Mouse (Mus musculus) forebrain, embryonic 11.5 days (tissue): Measurements from ENCODE around the gene Jazf1. TPM values are rescaled to one million over a fixed set of nuclear protein-coding genes. Genes with fewer than 3 reads are reported as not detected.
A peak's percentile ranks its signal among the peaks of the same experiment; 100 is the strongest.

Source experiments
- ATAC-seq: fragments of 200-750 bp; cut with Nextera tagmentation; replicated peaks from 2 replicates; pipeline ENCODE4 v1.8.0; 2017; ENCODE audit warnings: moderate TSS enrichment; ENCODE audit not compliant: low FRiP score
- DNase-seq: peaks from one replicate; pipeline ENCODE4 v3.0.0-alpha.2; 2017; ENCODE audit warnings: low spot score
- H3K27ac ChIP-seq: fragments of 300-500 bp; sonication (generic); 2 replicates; pipeline ENCODE4 v1.5.1; 2014; ENCODE audit warnings: low read depth, low read length
- H3K27me3 ChIP-seq: fragments of 300-500 bp; sonication (generic); 2 replicates; pipeline ENCODE4 v1.6.1; 2014; ENCODE audit warnings: mild to moderate bottlenecking, low read length, mixed read lengths; ENCODE audit not compliant: control insufficient read depth, insufficient read depth
- H3K36me3 ChIP-seq: fragments of 300-500 bp; sonication (generic); 2 replicates; pipeline ENCODE4 v1.6.1; 2014; ENCODE audit warnings: mild to moderate bottlenecking, low read length, moderate library complexity, mixed read lengths; ENCODE audit not compliant: control insufficient read depth, insufficient read depth
- H3K4me1 ChIP-seq: fragments of 300-500 bp; sonication (generic); replicated peaks from 2 replicates; pipeline ENCODE4 v1.6.1; 2014; ENCODE audit warnings: low read length, mixed read lengths; ENCODE audit not compliant: control insufficient read depth, insufficient read depth
- H3K4me2 ChIP-seq: fragments of 300-500 bp; sonication (generic); 2 replicates; pipeline ENCODE4 v1.6.1; 2014; ENCODE audit warnings: low read depth, mild to moderate bottlenecking, low read length, moderate library complexity, mixed read lengths; ENCODE audit not compliant: severe bottlenecking
- H3K4me3 ChIP-seq: fragments of 300-500 bp; sonication (generic); 2 replicates; pipeline ENCODE4 v1.5.1; 2014; ENCODE audit warnings: low read depth, low read length
- H3K9ac ChIP-seq: fragments of 300-500 bp; sonication (generic); 2 replicates; pipeline ENCODE4 v1.6.1; 2014; ENCODE audit warnings: low read length
- H3K9me3 ChIP-seq: fragments of 300-500 bp; sonication (generic); 2 replicates; pipeline ENCODE4 v1.6.1; 2016; ENCODE audit warnings: low read length, mixed read lengths; ENCODE audit not compliant: control insufficient read depth
- WGBS: fragments of 180-500 bp; shearing (Covaris S2); extraction: QIAGEN DNeasy Blood & Tissue Kit; methylation state at CpG from one replicate; pipeline ENCODE4 v1.1.7; 2014; 5-methylcytosine and 5-hydroxymethylcytosine counted together
- polyA plus RNA-seq: library from polyadenylated mRNA; unstranded; fragments of >200 nt; fragmentation: Nextera tagmentation; extraction: Ambion mirVana; gene quantifications from 2 replicates; pipeline ENCODE4 v1.2.1, GENCODE M21; 2014

Jazf1 gene
- polyA plus RNA-seq, 1 experiment from 2014 or later = 6.2 TPM

DNA sequence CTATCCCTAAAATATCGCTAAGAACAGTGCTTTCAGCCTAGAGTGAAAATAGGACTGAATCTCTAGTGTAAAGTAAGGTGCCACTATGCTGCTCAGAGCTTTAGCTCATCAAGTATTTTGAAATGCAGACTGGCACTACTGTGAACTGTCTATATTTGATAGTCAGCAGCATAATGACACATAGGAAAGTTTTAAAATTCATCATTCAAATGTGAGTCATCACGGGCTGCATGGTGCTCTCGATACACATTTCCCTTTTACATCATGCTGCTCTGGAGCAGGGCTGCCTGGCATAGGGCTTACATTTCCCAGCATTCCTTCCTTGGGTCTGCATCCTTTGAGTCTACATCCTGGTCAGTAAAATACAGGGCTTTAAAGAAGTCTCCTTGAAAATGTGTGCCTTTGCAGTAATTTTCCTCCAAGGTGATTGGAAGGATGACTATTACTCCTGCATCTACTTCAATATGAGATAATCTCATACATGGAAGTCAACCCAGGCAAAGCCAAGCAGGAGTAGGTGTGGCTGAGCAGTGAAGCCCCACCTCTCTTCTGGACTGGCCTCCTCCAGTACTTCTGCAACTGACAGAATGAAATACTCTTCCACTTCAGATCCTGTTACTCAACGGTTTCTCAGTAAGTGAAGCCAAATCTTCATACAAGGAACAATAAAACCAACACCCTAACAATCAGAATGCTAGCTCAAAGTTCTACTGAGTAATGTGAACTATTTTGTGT lies 165.0 kb downstream of the Jazf1 start:
- H3K4me3 ChIP-seq = no peak overlapping the region
- no peak overlapping the region for H3K4me2 ChIP-seq
- H3K9ac ChIP-seq = no peak overlapping the region
- H3K36me3 ChIP-seq = no peaks in the 10 kb centered on the region
- no peaks in the 10 kb centered on the region for H3K4me1 ChIP-seq
- WGBS = 88% methylated on average over 4 of the region's 4 CpGs
- DNase-seq (no peak), ATAC-seq (no peak)
- no peaks in the 10 kb centered on the region for H3K9me3 ChIP-seq
- no peaks in the 10 kb centered on the region for H3K27me3 ChIP-seq
- no peak overlapping the region for H3K27ac ChIP-seq

DNA sequence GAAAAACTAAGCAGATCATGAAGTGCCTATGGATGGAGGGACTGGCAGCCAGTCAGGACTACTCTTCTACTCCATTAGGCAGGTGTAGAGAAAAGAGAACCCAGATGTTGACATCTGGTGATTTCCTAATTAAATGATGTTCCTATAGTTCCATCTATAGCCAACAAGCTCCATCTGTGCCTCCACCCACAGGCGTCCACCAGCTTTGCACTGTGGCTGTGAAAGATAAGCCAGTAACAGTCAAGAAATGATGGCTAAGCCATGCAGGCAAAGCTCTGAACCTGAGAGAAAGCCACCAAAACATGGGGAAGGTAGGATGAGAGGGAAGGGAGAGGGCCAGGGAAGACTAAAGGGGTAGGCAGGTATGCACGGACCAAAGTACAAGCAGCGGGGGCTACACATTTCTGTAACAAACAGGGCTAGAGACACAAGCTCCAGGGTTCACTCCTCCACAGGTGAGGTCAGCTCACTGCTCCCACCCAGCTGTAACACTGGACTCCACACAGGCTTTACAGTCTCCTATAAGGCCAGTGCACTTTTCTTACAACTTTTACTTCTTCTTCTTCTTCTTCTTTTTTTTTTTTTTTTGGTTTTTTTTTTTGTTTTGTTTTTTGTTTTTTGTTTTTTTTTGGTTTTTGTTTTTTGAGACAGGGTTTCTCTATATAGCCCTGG lies 168.7 kb downstream of the Jazf1 start:
- Histone ChIP-seq H3K27me3 (no peaks in the 10 kb centered on the region), H3K4me3 (no peak overlapping the region), H3K9ac (no peak overlapping the region), H3K36me3 (no peaks in the 10 kb centered on the region), H3K4me2 (no peak overlapping the region), H3K4me1 (peaks cover 2% of the 10 kb centered on the region; the same call in 1 of the 2 replicates), H3K27ac (no peak overlapping the region), H3K9me3 (no peaks in the 10 kb centered on the region)
- DNase-seq (no peak), ATAC-seq (no peak)
- 90% methylated on average over 3 of the region's 3 CpGs for WGBS

DNA sequence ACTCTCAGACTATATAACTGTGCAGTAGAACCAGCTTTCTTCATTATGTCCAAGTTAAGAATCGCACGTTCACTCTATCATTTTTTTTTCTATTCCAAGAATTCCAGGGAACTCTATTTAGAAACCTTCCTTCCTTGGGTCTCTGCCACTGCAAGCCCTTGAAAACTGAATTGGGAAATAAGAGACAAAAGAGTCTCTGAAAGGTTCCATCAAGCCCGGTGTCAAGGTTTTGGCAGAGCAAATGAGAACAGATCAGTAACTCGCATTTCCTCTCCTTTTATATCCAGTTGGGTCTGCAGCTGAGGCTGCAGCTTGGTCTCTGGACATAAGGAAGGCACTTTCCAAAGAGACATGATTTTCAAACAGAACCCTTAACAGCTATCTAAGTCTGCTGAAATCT lies 173.4 kb downstream of the Jazf1 start:
- Histone ChIP-seq H3K27me3 (no peaks in the 10 kb centered on the region), H3K4me1 (peaks cover 12% of the 10 kb centered on the region), H3K9ac (no peak overlapping the region), H3K9me3 (no peaks in the 10 kb centered on the region), H3K4me3 (no peak overlapping the region), H3K27ac (peak overlapping the region; percentile 63; the same call in 1 of the 2 replicates), H3K36me3 (no peaks in the 10 kb centered on the region), H3K4me2 (no peak overlapping the region; the same call in 1 of the 2 replicates)
- ATAC-seq (no peak), DNase-seq (no peak)
- WGBS = 56% methylated on average over 4 of the region's 4 CpGs

DNA sequence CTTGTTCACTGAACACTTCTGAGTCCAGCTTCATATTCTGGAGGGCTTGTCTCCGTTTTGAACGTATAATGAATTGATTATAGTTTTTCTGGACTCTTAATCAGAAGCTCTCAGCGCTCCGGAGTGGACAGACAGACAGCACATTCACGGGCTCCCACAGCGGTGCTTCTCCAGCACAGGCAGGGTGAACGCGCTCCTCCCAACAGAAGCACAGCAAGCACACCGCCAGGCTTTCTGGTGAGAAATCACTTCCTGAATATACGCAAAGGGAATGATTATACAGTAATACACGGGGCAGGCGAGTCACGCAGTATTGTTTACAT lies 174.0 kb downstream of the Jazf1 start:
- H3K36me3 ChIP-seq = no peaks in the 10 kb centered on the region
- no peaks in the 10 kb centered on the region for H3K9me3 ChIP-seq
- H3K4me2 ChIP-seq = peak overlapping the region; percentile 26; the same call in 1 of the 2 replicates
- H3K4me1 ChIP-seq = peaks cover 12% of the 10 kb centered on the region
- peak overlapping the region; percentile 63; the same call in 1 of the 2 replicates for H3K27ac ChIP-seq
- ATAC-seq (peak; percentile 71), DNase-seq (peak; percentile 78)
- H3K27me3 ChIP-seq = no peaks in the 10 kb centered on the region
- WGBS = 27% methylated on average over 13 of the region's 13 CpGs
- H3K4me3 ChIP-seq = no peak overlapping the region
- no peak overlapping the region for H3K9ac ChIP-seq

DNA sequence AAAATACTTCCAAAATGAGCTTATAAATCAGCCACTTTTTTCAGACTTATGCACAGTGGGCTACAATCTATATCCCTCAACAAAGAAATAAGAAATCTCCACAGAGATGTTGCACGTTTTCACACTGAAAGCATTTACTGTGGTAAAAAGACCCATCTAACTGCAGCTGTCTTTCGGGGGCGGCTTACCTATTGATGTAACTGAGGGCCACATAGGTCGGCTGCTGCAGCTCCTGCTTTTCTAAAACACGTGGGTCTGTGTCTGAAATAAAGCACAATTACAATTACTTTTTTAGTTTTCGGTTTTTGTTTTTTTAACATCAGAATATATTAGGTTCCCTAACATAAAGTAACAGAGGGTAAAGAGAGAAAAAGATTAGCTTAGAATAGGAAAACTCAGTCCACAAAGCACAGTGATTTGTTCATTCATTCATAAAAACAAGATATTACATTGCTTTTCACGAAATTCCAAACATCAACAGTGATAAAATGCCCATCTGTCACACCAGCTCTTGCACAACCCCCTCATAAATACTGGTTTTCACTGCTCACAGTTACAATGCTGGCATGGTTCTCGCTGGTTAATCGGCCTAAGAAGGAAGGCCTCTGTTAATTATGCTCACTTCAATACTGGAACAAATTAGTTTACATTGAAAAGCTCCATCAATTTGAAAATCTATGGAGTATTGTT lies 174.5 kb downstream of the Jazf1 start:
- DNase-seq = no peak
- Histone ChIP-seq H3K9me3 (no peaks in the 10 kb centered on the region), H3K4me2 (peak overlapping the region; percentile 26; the same call in 1 of the 2 replicates), H3K27me3 (no peaks in the 10 kb centered on the region), H3K4me3 (no peak overlapping the region), H3K36me3 (no peaks in the 10 kb centered on the region), H3K27ac (peak overlapping the region; percentile 8; the same call in 1 of the 2 replicates), H3K9ac (no peak overlapping the region), H3K4me1 (peaks cover 12% of the 10 kb centered on the region)
- peak; percentile 81 for ATAC-seq
- 19% methylated on average over 9 of the region's 9 CpGs for WGBS

DNA sequence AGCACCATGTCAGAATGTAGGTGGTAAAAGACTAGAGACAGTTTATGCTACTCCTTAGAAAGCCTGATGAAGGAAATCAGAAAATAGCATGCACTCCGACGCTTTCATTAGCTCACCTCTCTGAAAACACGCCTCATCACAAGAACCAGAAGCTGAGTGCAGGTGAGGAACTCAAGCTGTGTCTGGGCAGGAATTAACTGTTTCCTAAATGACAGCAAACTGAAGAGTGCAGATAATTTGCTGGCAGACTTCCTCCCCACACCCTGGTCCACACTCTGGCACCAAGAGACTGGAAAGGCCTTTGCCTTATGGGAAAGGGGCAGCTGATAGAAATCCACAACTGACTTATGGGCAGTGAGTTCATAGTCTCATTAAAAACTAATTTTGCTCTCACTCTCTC lies 175.5 kb downstream of the Jazf1 start:
- Histone ChIP-seq H3K4me2 (no peak overlapping the region), H3K27me3 (no peaks in the 10 kb centered on the region), H3K4me1 (peaks cover 12% of the 10 kb centered on the region), H3K9me3 (no peaks in the 10 kb centered on the region), H3K9ac (no peak overlapping the region), H3K4me3 (no peak overlapping the region), H3K27ac (no peak overlapping the region), H3K36me3 (no peaks in the 10 kb centered on the region)
- ATAC-seq (no peak), DNase-seq (no peak)
- 74% methylated on average over 3 of the region's 3 CpGs for WGBS

DNA sequence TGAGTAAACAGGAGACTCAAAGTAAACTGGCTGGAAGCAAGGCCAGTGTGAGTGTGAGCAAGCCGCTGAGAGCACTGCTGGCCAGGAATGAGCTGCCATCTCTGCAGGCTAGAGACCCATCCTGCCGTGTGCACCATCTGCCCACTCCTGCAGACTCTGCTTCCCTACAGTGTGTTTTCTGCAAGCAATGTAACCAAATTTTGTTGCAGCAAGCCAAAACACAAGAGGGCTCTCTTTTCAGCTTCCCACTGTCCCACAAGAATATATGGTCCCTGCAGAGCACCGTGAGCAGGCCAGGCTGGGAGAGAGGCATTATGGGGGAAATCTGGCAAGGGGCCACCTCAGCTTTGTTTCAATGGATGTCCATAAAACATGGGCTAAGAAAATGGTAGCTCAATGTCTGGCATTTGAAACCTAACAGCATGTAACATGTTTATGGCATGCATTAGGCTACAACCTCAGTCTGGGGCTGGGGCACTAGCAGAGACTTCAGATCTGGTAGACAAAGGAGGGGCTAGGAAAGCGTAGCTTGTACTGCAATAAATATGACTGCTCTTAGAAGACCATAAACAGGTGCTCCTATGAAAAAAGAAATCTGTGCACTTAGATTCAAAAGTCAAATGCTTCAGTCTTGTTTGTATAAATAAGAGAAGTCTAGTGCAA lies 180.8 kb downstream of the Jazf1 start:
- no peak overlapping the region for H3K9ac ChIP-seq
- no peak overlapping the region for H3K4me2 ChIP-seq
- WGBS = 80% methylated on average over 4 of the region's 4 CpGs
- ATAC-seq (no peak), DNase-seq (no peak)
- H3K27ac ChIP-seq = no peak overlapping the region
- no peaks in the 10 kb centered on the region; the same call in 1 of the 2 replicates for H3K4me1 ChIP-seq
- H3K36me3 ChIP-seq = no peaks in the 10 kb centered on the region
- no peaks in the 10 kb centered on the region for H3K9me3 ChIP-seq
- no peaks in the 10 kb centered on the region for H3K27me3 ChIP-seq
- H3K4me3 ChIP-seq = no peak overlapping the region

DNA sequence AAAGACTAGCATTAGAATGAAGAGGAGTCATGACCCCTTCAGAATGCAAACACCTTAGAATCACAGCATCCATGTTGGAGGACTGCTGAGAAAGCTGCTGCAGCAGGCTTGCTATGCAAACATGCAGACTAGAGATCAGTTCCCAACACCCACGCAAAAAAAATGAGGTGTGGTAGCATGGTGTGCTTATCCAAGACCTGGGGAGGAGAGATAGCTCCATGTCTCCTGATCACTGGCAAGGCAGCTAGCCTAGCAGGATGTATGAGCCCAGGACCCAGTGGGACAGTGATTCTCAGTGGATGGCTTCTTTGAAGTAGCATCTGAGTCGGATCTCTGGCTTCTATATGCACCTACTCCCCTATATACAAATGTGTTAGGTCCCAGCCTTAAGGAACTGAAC lies 184.7 kb downstream of the Jazf1 start:
- no peak overlapping the region for H3K4me2 ChIP-seq
- no peaks in the 10 kb centered on the region; the same call in 1 of the 2 replicates for H3K9me3 ChIP-seq
- H3K27ac ChIP-seq = no peak overlapping the region
- DNase-seq (no peak), ATAC-seq (no peak)
- H3K27me3 ChIP-seq = no peaks in the 10 kb centered on the region
- no peak overlapping the region for H3K9ac ChIP-seq
- no peak overlapping the region for H3K4me3 ChIP-seq
- no peaks in the 10 kb centered on the region for H3K36me3 ChIP-seq
- H3K4me1 ChIP-seq = no peaks in the 10 kb centered on the region
- 75% methylated on average over 2 of the region's 2 CpGs for WGBS
